ENCODE assay signal across 12 mouse cellular contexts in genomic region chr4:34784865-34785264, GRCm38 (mm10). TPM values are rescaled to one million over a fixed set of nuclear protein-coding genes. Genes with fewer than 3 reads are reported as not detected.
DNase-seq lines count a peak whose midpoint lies in the region; ATAC-seq and TF ChIP-seq lines count a peak whose summit lies in the region.
"Had no signal": no experiment of that assay in that cellular context is flagged by ENCODE, and none has a peak within 500 bp of the region (broad histone marks: within the 10 kb centered on the region; RNA-seq: fewer than 3 reads in every experiment).

No protein-coding gene starts in this region.

- WGBS in embryonic facial prominence, embryonic 11.5 days = 38% methylated on average over 5 of the region's 5 CpGs
- WGBS in embryonic facial prominence, embryonic 10.5 days = 55% methylated on average over 5 of the region's 5 CpGs
- 64% methylated on average over 5 of the region's 5 CpGs for WGBS in liver, postnatal 0 days (ENCODE audit: insufficient replicate concordance)

- no peak overlapping the region for H3K4me2 ChIP-seq in embryonic facial prominence, embryonic 11.5 days (ENCODE audit: low read depth, low read length)
- no peak overlapping the region for H3K4me2 ChIP-seq in liver, postnatal 0 days (ENCODE audit: low read depth, low read length)
- H3K4me2 ChIP-seq: forebrain, embryonic 15.5 days; heart, embryonic 11.5 days had no signal

- no peaks in the 10 kb centered on the region for H3K36me3 ChIP-seq in embryonic facial prominence, embryonic 11.5 days (replicated peaks; ENCODE audit: control insufficient read depth, insufficient read depth, low read depth, low read length)
- H3K36me3 ChIP-seq in embryonic facial prominence, embryonic 10.5 days (replicated peaks) = no peaks in the 10 kb centered on the region
- H3K36me3 ChIP-seq in liver, postnatal 0 days (replicated peaks; ENCODE audit: insufficient read depth, low read length) = no peaks in the 10 kb centered on the region
- no peaks in the 10 kb centered on the region for H3K36me3 ChIP-seq in ES-E14 (ENCODE audit: control insufficient read depth, insufficient read depth, low read length, poor library complexity, severe bottlenecking)
- H3K36me3 ChIP-seq: forebrain, embryonic 15.5 days had no signal

- no peaks in the 10 kb centered on the region for H3K27me3 ChIP-seq in embryonic facial prominence, embryonic 11.5 days (ENCODE audit: control insufficient read depth, insufficient read depth, low read length)
- no peaks in the 10 kb centered on the region for H3K27me3 ChIP-seq in embryonic facial prominence, embryonic 10.5 days (replicated peaks; ENCODE audit: low read depth, poor library complexity, severe bottlenecking)
- H3K27me3 ChIP-seq in liver, postnatal 0 days (ENCODE audit: insufficient read depth, low read length) = no peaks in the 10 kb centered on the region
- H3K27me3 ChIP-seq: forebrain, embryonic 15.5 days had no signal

- DNase-seq in embryonic facial prominence, embryonic 11.5 days (ENCODE audit: low spot score) = peak; percentile 7
- DNase-seq in embryonic facial prominence, embryonic 10.5 days (ENCODE audit: low spot score) = no peak
- no peak for DNase-seq in liver, postnatal 0 days
- DNase-seq in liver (no peak), ES-E14 (ENCODE audit: low read depth, low spot score) (peak; percentile 59)
- peak; percentile 7 for DNase-seq in lung, postnatal 25 days (ENCODE audit: low spot score)
- DNase-seq in T-cell, adult 2 months (ENCODE audit: low spot score) = no peak
- no peak for DNase-seq in frontal cortex, adult 2 months (ENCODE audit: extremely low spot score in 1 of 2, low spot score in 1 of 2)
- DNase-seq: adrenal gland, adult 8-10 months; layer of hippocampus, postnatal 36 days had no signal

- no peak for TF ChIP-seq EP300 in liver, postnatal 0 days (IDR thresholded peaks at IDR 0.05; ENCODE audit: low read depth)

- in situ Hi-C loops in ES-E14 (cut with MboI; ENCODE audit: low sequenced_read_pairs in 2 of 2, unreplicated experiment in 2 of 2) = no loop called here

- H3K4me3 ChIP-seq in embryonic facial prominence, embryonic 11.5 days (ENCODE audit: low read depth, low read length) = no peak overlapping the region
- H3K4me3 ChIP-seq in embryonic facial prominence, embryonic 10.5 days = no peak overlapping the region
- H3K4me3 ChIP-seq in liver, postnatal 0 days (ENCODE audit: low read depth, low read length) = no peak overlapping the region
- H3K4me3 ChIP-seq in ES-E14 (ENCODE audit: insufficient read depth in 1 of 2, low read depth in 1 of 2, low read length in 2 of 2, poor library complexity in 1 of 2, severe bottlenecking in 1 of 2) = no peak overlapping the region
- H3K4me3 ChIP-seq: forebrain, embryonic 15.5 days had no signal

- no peak overlapping the region for H3K27ac ChIP-seq in embryonic facial prominence, embryonic 11.5 days (replicated peaks; ENCODE audit: low read depth, low read length)
- no peak overlapping the region for H3K27ac ChIP-seq in embryonic facial prominence, embryonic 10.5 days (replicated peaks)
- H3K27ac ChIP-seq in liver, postnatal 0 days (ENCODE audit: low read depth) = no peak overlapping the region
- no peak overlapping the region for H3K27ac ChIP-seq in ES-E14 (ENCODE audit: insufficient read depth, low read depth, low read length, poor library complexity, severe bottlenecking)
- H3K27ac ChIP-seq: forebrain, embryonic 15.5 days had no signal

- H3K4me1 ChIP-seq in embryonic facial prominence, embryonic 11.5 days (ENCODE audit: control insufficient read depth, insufficient read depth, low read length) = no peaks in the 10 kb centered on the region
- H3K4me1 ChIP-seq in embryonic facial prominence, embryonic 10.5 days = 0 out of 2 replicates have a peak, but pooled peaks cover 5% of the 10 kb centered on the region
- no peaks in the 10 kb centered on the region for H3K4me1 ChIP-seq in liver, postnatal 0 days (ENCODE audit: insufficient read depth)
- peaks cover 0 to 6% of the 10 kb centered on the region in 2 experiments; a peak in 1 of 4 replicates for H3K4me1 ChIP-seq in ES-E14 (ENCODE audit: control insufficient read depth in 2 of 2, insufficient read depth in 2 of 2, low read length in 2 of 2, poor library complexity in 1 of 2)
- H3K4me1 ChIP-seq: forebrain, embryonic 15.5 days had no signal

- H3K9me3 ChIP-seq in embryonic facial prominence, embryonic 11.5 days (replicated peaks; ENCODE audit: control insufficient read depth, low read length) = no peaks in the 10 kb centered on the region
- H3K9me3 ChIP-seq in embryonic facial prominence, embryonic 10.5 days = no peaks in the 10 kb centered on the region
- H3K9me3 ChIP-seq in liver, postnatal 0 days (ENCODE audit: low read length) = no peaks in the 10 kb centered on the region
- H3K9me3 ChIP-seq in ES-E14 (ENCODE audit: control insufficient read depth, insufficient read depth, low read depth, low read length) = no peaks in the 10 kb centered on the region
- H3K9me3 ChIP-seq: forebrain, embryonic 15.5 days had no signal

- 0 out of 2 replicates have a peak, but pooled peaks have one; percentile 34 for ATAC-seq in embryonic facial prominence, embryonic 11.5 days (replicated peaks; ENCODE audit: insufficient number of reproducible peaks, low FRiP score, low TSS enrichment, low read depth)
- ATAC-seq in liver, postnatal 0 days = no peak
- ATAC-seq: forebrain, embryonic 15.5 days had no signal

- peak; percentile 51 for TF ChIP-seq CTCF in liver, postnatal 0 days (IDR thresholded peaks at IDR 0.05; ENCODE audit: low read depth)

- no peak overlapping the region for H3K9ac ChIP-seq in embryonic facial prominence, embryonic 11.5 days (replicated peaks; ENCODE audit: low read length)
- no peak overlapping the region for H3K9ac ChIP-seq in liver, postnatal 0 days (replicated peaks)
- no peak overlapping the region for H3K9ac ChIP-seq in ES-E14 (ENCODE audit: insufficient read depth, low read depth, low read length, poor library complexity, severe bottlenecking)
- H3K9ac ChIP-seq: forebrain, embryonic 15.5 days had no signal

TF ChIP-seq in ES-E14, 5 proteins besides CTCF, POLR2A, EP300 and RAD21:
- TF ChIP-seq ZNF384 (IDR thresholded peaks at IDR 0.05; ENCODE audit: low read depth, low read length) (no peak), CHD2 (IDR thresholded peaks at IDR 0.05; ENCODE audit: low read depth, low read length) (no peak), ZC3H11A (IDR thresholded peaks at IDR 0.05; ENCODE audit: borderline replicate concordance, low read depth, low read length) (peak; percentile 29; the same call in 1 of the 2 replicates), HCFC1 (IDR thresholded peaks at IDR 0.05; ENCODE audit: borderline replicate concordance, insufficient read depth, low read length) (peak; percentile 50; the same call in 1 of the 2 replicates), MAFK (IDR thresholded peaks at IDR 0.05; ENCODE audit: insufficient read depth, low read depth, low read length) (no peak)

RNA-seq across cellular contexts. Expression of gene Smim8, which starts 6.6 kb away (rescaled TPM):
- 47.1 and 54.7 TPM in 2 replicates for polyA plus RNA-seq in embryonic facial prominence, embryonic 11.5 days (2014; fragmentation: Nextera tagmentation; extraction: Ambion mirVana)
- polyA plus RNA-seq in embryonic facial prominence, embryonic 10.5 days (2016; fragmentation: Nextera tagmentation; extraction: Ambion mirVana) = 34.8 and 34.9 TPM in 2 replicates
- 34.5 and 41.9 TPM in 2 replicates for polyA plus RNA-seq in liver, postnatal 0 days (2015; fragmentation: Nextera tagmentation; extraction: Ambion mirVana)
- total RNA-seq in ES-E14 (2012; rRNA removed) = 15.3 and 23.5 TPM in 2 replicates
- polyA plus RNA-seq in frontal cortex, adult 2 months (2012; rRNA removed) = 26.4 and 27.7 TPM in 2 replicates

RNA-seq across cellular contexts. Expression of gene Gm136, which starts 28.8 kb away (rescaled TPM):
- not detected in 2 replicates for polyA plus RNA-seq in embryonic facial prominence, embryonic 11.5 days (2014; fragmentation: Nextera tagmentation; extraction: Ambion mirVana)
- polyA plus RNA-seq in embryonic facial prominence, embryonic 10.5 days (2016; fragmentation: Nextera tagmentation; extraction: Ambion mirVana) = not detected in 2 replicates
- not detected in 2 replicates for polyA plus RNA-seq in liver, postnatal 0 days (2015; fragmentation: Nextera tagmentation; extraction: Ambion mirVana)
- not detected in 2 replicates for total RNA-seq in ES-E14 (2012; rRNA removed)
- polyA plus RNA-seq in frontal cortex, adult 2 months (2012; rRNA removed) = not detected in 2 replicates
- total RNA-seq: adrenal gland, adult 8-10 months; layer of hippocampus, postnatal 36 days had no signal
- polyA plus RNA-seq: forebrain, embryonic 15.5 days; heart, embryonic 11.5 days had no signal

RNA-seq across cellular contexts. Expression of gene Cfap206, which starts 54.9 kb away (rescaled TPM):
- 0.74 and 1.2 TPM in 2 replicates for polyA plus RNA-seq in embryonic facial prominence, embryonic 11.5 days (2014; fragmentation: Nextera tagmentation; extraction: Ambion mirVana)
- polyA plus RNA-seq in embryonic facial prominence, embryonic 10.5 days (2016; fragmentation: Nextera tagmentation; extraction: Ambion mirVana) = 0.42 and 0.67 TPM in 2 replicates
- not detected in 2 replicates for polyA plus RNA-seq in liver, postnatal 0 days (2015; fragmentation: Nextera tagmentation; extraction: Ambion mirVana)
- total RNA-seq in ES-E14 (2012; rRNA removed) = 0.53 and 1.3 TPM in 2 replicates
- 1.9 and 2.0 TPM in 2 replicates for polyA plus RNA-seq in frontal cortex, adult 2 months (2012; rRNA removed)

Comparison
In these comparisons a context has a peak if more than half of its experiments do, and no peak if none do; other contexts are left out.
1. DNase-seq: peak in embryonic facial prominence, embryonic 11.5 days (single experiment), ES-E14 (single experiment) and lung, postnatal 25 days (single experiment); none in embryonic facial prominence, embryonic 10.5 days (single experiment), liver, postnatal 0 days (single experiment), liver (single experiment), T-cell, adult 2 months (single experiment) and frontal cortex, adult 2 months (0 of 2).